ENCODE assay signal across 8 mouse cellular contexts in genomic region chr15:84853261-84854137, GRCm38 (mm10). TPM values are rescaled to one million over a fixed set of nuclear protein-coding genes. Genes with fewer than 3 reads are reported as not detected.
DNase-seq lines count a peak whose midpoint lies in the region; ATAC-seq and TF ChIP-seq lines count a peak whose summit lies in the region.

No protein-coding gene starts in this region.

- no peak for DNase-seq in spleen, adult 2 months (ENCODE audit: low read depth in 1 of 2, low spot score in 2 of 2)
- DNase-seq in spleen, postnatal 36 days (ENCODE audit: low spot score in 2 of 2): no peak
- peak; percentile 97 for DNase-seq in forebrain, embryonic 11.5 days (ENCODE audit: low spot score)
- DNase-seq in kidney, postnatal 10 days: peak; percentile 92
- no peak for DNase-seq in liver, embryonic 14.5 days (ENCODE audit: low read depth in 3 of 3, low spot score in 3 of 3)
- peak; percentile 10 to 23 for DNase-seq in thymus, postnatal 10 days (ENCODE audit: low spot score in 2 of 2)

- peak; percentile 69 for ATAC-seq in forebrain, embryonic 11.5 days (replicated peaks; ENCODE audit: low FRiP score)
- ATAC-seq in heart, embryonic 14.5 days (ENCODE audit: insufficient number of reproducible peaks, insufficient read depth, low FRiP score, low read depth): peak; percentile 45
- ATAC-seq in liver, embryonic 14.5 days (ENCODE audit: insufficient read depth): peak; percentile 39; the same call in 1 of the 2 replicates
- peak; percentile 69 for ATAC-seq in neural tube, embryonic 13.5 days (ENCODE audit: low read depth)

- H3K4me1 ChIP-seq in spleen, adult 2 months (ENCODE audit: control insufficient read depth, insufficient read depth, insufficient read length): peaks cover 15% of the 10 kb centered on the region
- H3K4me1 ChIP-seq in forebrain, embryonic 11.5 days (replicated peaks; ENCODE audit: control insufficient read depth, insufficient read depth, low read length): peaks cover 17% of the 10 kb centered on the region
- H3K4me1 ChIP-seq in heart, embryonic 14.5 days (ENCODE audit: control insufficient read depth in 2 of 2, insufficient read depth in 2 of 2, low read length in 2 of 2): peaks cover 14 to 26% of the 10 kb centered on the region in 2 experiments
- peaks cover 0 to 2% of the 10 kb centered on the region in 2 experiments; a peak in 1 of 4 replicates for H3K4me1 ChIP-seq in liver, embryonic 14.5 days (replicated peaks; ENCODE audit: control insufficient read depth in 2 of 2, insufficient read depth in 2 of 2, low read length in 1 of 2)
- H3K4me1 ChIP-seq in neural tube, embryonic 13.5 days (replicated peaks): peaks cover 67% of the 10 kb centered on the region

- H3K27ac ChIP-seq in spleen, adult 2 months (ENCODE audit: insufficient read depth, low read length): no peak overlapping the region; the same call in 1 of the 2 replicates
- H3K27ac ChIP-seq in forebrain, embryonic 11.5 days (ENCODE audit: low read depth, low read length): peak overlapping the region; percentile 97
- peak overlapping the region in 1 of 2 experiments; percentile 55; a peak in 2 of 4 replicates for H3K27ac ChIP-seq in heart, embryonic 14.5 days (replicated peaks in 1 of 2; ENCODE audit: control insufficient read depth in 1 of 2, insufficient read depth in 1 of 2, low read depth in 2 of 2, low read length in 2 of 2)
- H3K27ac ChIP-seq in liver, embryonic 14.5 days: no peak overlapping the region
- H3K27ac ChIP-seq in neural tube, embryonic 13.5 days (replicated peaks): peak overlapping the region; percentile 99

- H3K36me3 ChIP-seq in spleen, adult 2 months (ENCODE audit: control insufficient read depth, insufficient read depth, low read length): no peaks in the 10 kb centered on the region
- H3K36me3 ChIP-seq in forebrain, embryonic 11.5 days (ENCODE audit: control insufficient read depth, insufficient read depth, low read length): no peaks in the 10 kb centered on the region
- H3K36me3 ChIP-seq in heart, embryonic 14.5 days (ENCODE audit: control insufficient read depth, insufficient read depth, low read length): no peaks in the 10 kb centered on the region
- H3K36me3 ChIP-seq in liver, embryonic 14.5 days (replicated peaks; ENCODE audit: control insufficient read depth, insufficient read depth, low read depth): no peaks in the 10 kb centered on the region
- no peaks in the 10 kb centered on the region for H3K36me3 ChIP-seq in neural tube, embryonic 13.5 days

- peaks cover 24% of the 10 kb centered on the region for H3K27me3 ChIP-seq in spleen, adult 2 months (ENCODE audit: control insufficient read depth, insufficient read depth, low read length)
- no peaks in the 10 kb centered on the region for H3K27me3 ChIP-seq in forebrain, embryonic 11.5 days (ENCODE audit: control insufficient read depth, insufficient read depth, low read length)
- H3K27me3 ChIP-seq in heart, embryonic 14.5 days (ENCODE audit: control insufficient read depth, insufficient read depth, low read length): peaks cover 31% of the 10 kb centered on the region
- H3K27me3 ChIP-seq in liver, embryonic 14.5 days (ENCODE audit: control insufficient read depth, insufficient read depth, low read length): peaks cover 62% of the 10 kb centered on the region
- H3K27me3 ChIP-seq in neural tube, embryonic 13.5 days: no peaks in the 10 kb centered on the region

- H3K9ac ChIP-seq in forebrain, embryonic 11.5 days (ENCODE audit: low read length): peak overlapping the region; percentile 80
- H3K9ac ChIP-seq in heart, embryonic 14.5 days (ENCODE audit: low read length): peak overlapping the region; percentile 65
- H3K9ac ChIP-seq in liver, embryonic 14.5 days (replicated peaks): no peak overlapping the region
- peak overlapping the region; percentile 82 for H3K9ac ChIP-seq in neural tube, embryonic 13.5 days

- TF ChIP-seq POLR2A in spleen, adult 2 months (IDR thresholded peaks at IDR 0.05; ENCODE audit: low read depth, low read length): no peak

- TF ChIP-seq CTCF in spleen, adult 2 months (IDR thresholded peaks at IDR 0.05; ENCODE audit: extremely low read depth, insufficient read depth, insufficient read length, insufficient replicate concordance): no peak
- TF ChIP-seq CTCF in liver, embryonic 14.5 days (IDR thresholded peaks at IDR 0.05; ENCODE audit: low read depth): no peak

- WGBS in spleen, adult 2 months: 2% methylated on average over 67 of the region's 84 CpGs
- under 1% methylated on average over 65 of the region's 84 CpGs for WGBS in forebrain, embryonic 11.5 days
- whole genome bisulfite sequencing in heart, embryonic 14.5 days: 1% methylated on average over 75 of the region's 84 CpGs
- WGBS in liver, embryonic 14.5 days (ENCODE audit: insufficient replicate concordance): under 1% methylated on average over 74 of the region's 84 CpGs
- WGBS in neural tube, embryonic 13.5 days: under 1% methylated on average over 71 of the region's 84 CpGs

- no peak for TF ChIP-seq EP300 in liver, embryonic 14.5 days (IDR thresholded peaks at IDR 0.05; ENCODE audit: low read depth)

- peak overlapping the region; percentile 51 for H3K4me3 ChIP-seq in spleen, adult 2 months (ENCODE audit: extremely low read depth, insufficient read depth, insufficient read length)
- H3K4me3 ChIP-seq in forebrain, embryonic 11.5 days (ENCODE audit: low read depth, low read length): peak overlapping the region; percentile 63
- peak overlapping the region; percentile 69 to 90 for H3K4me3 ChIP-seq in heart, embryonic 14.5 days (ENCODE audit: control insufficient read depth in 1 of 2, insufficient read depth in 1 of 2, low read depth in 1 of 2, low read length in 2 of 2)
- H3K4me3 ChIP-seq in liver, embryonic 14.5 days (ENCODE audit: insufficient read depth in 1 of 2, low read depth in 2 of 2, low read length in 2 of 2): peak overlapping the region; percentile 24 to 50
- H3K4me3 ChIP-seq in neural tube, embryonic 13.5 days: peak overlapping the region; percentile 84

- no peaks in the 10 kb centered on the region for H3K9me3 ChIP-seq in forebrain, embryonic 11.5 days (ENCODE audit: control insufficient read depth, low read length)
- H3K9me3 ChIP-seq in heart, embryonic 14.5 days (ENCODE audit: control insufficient read depth, low read length): no peaks in the 10 kb centered on the region
- no peaks in the 10 kb centered on the region for H3K9me3 ChIP-seq in liver, embryonic 14.5 days (ENCODE audit: control insufficient read depth, low read length)
- H3K9me3 ChIP-seq in neural tube, embryonic 13.5 days: no peaks in the 10 kb centered on the region

- H3K4me2 ChIP-seq in forebrain, embryonic 11.5 days (ENCODE audit: low read depth, low read length, severe bottlenecking): peak overlapping the region; percentile 78
- H3K4me2 ChIP-seq in heart, embryonic 14.5 days (ENCODE audit: low read length): peak overlapping the region; percentile 100
- peak overlapping the region; percentile 63 for H3K4me2 ChIP-seq in liver, embryonic 14.5 days (ENCODE audit: low read depth)
- peak overlapping the region; percentile 91 for H3K4me2 ChIP-seq in neural tube, embryonic 13.5 days

RNA-seq across cellular contexts. Expression of gene Phf21b, which starts 2.4 kb away (rescaled TPM):
- polyA plus RNA-seq in spleen, adult 2 months (2012; rRNA removed): 2.1 TPM in 2 replicates
- polyA plus RNA-seq in forebrain, embryonic 11.5 days (2014; fragmentation: Nextera tagmentation; extraction: Ambion mirVana): 26.6 and 32.2 TPM in 2 replicates
- polyA plus RNA-seq in heart, embryonic 14.5 days (2014; fragmentation: Nextera tagmentation; extraction: Ambion mirVana): 0.24 and 0.46 TPM in 2 replicates
- polyA plus RNA-seq in liver, embryonic 14.5 days (2012; rRNA removed): 0.35 and 0.69 TPM in 2 replicates
- not detected in 2 replicates for polyA plus RNA-seq in liver, embryonic 14.5 days (2014; fragmentation: Nextera tagmentation; extraction: Ambion mirVana)
- polyA plus RNA-seq in neural tube, embryonic 13.5 days (2015; fragmentation: Nextera tagmentation; extraction: Ambion mirVana): 11.5 and 12.6 TPM in 2 replicates

Comparison
In these comparisons a context has a peak if more than half of its experiments do, and no peak if none do; other contexts are left out.
1. DNase-seq: peak in forebrain, embryonic 11.5 days (single experiment), kidney, postnatal 10 days (single experiment) and thymus, postnatal 10 days (2 of 2); none in spleen, adult 2 months (0 of 2), spleen, postnatal 36 days (0 of 2) and liver, embryonic 14.5 days (0 of 3).
2. H3K27ac ChIP-seq: peak in forebrain, embryonic 11.5 days (single experiment) and neural tube, embryonic 13.5 days (single experiment); none in spleen, adult 2 months (single experiment) and liver, embryonic 14.5 days (single experiment).
3. Peak in every context shown above with its lines, with median percentiles within 50 percentile points of each other: H3K4me3 ChIP-seq, ATAC-seq and H3K4me2 ChIP-seq.